Mouse (Mus musculus): ENCODE results near the gene Mul1.

The Mul1 gene

DNA sequence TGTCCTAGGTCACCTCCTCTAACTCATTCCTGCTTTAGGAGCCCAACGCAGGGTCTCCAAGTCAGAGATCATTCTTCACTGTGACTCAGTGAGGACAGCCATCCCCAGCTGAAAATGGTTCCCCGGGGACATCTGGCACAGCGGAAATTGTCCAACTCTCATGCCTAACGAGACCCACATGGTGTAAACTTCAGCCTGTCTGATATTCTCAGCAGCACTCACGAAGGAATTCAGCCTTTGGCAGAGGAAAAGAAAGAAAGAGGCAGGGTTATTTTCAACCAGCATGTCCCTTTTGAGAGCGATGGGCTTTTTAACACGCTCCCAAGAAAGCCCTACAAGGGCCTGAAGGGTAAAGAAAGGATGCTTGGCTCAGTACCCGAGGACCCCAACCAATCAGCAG, 3.1 kb upstream of the Mul1 start:
- no peak for DNase-seq (ENCODE audit: extremely low read depth, insufficient read length, low spot score)

DNA sequence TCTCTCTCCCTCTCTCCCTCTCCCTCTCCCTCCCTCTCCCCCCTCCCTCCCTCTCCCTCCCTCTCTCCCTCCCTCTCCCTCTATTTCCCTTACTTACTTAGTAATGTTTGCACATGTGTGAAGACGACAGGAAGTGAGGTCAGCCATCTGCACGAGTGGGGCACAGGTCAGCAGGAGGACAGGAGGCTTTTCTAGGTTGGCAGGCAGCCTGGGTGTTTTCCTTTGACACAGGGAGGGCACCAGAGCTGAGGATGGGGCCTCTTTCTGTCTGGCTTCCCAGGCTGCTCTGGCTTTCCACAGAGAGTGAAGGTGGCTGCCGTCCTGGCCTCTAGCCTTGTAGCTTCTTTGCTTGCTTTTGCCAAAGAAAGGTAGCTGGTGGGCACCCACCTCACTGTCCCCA, 5.6 kb downstream of the Mul1 start:
- DNase-seq (ENCODE audit: extremely low read depth, insufficient read length, low spot score) = no peak

DNA sequence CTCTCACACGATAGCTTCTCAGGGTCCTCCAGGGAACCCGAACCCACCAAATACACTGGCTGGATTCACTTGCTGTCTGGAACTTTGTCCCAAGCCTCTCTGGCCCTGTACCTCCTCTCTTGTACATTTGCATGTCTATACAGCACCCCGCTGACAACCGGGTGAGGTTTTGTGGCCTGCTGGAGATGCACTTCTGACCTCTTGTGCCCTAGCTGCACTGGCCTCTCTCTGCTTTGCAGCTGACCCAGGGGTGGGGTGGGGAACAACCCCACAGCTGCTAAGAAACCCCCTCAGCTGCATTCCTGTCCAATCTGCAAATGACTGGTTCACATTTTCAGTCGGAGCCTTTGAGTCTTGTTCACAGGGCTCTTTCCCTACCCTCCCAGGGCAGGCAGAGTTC, 10.5 kb downstream of the Mul1 start:
- DNase-seq (ENCODE audit: extremely low read depth, insufficient read length, low spot score) = no peak

DNA sequence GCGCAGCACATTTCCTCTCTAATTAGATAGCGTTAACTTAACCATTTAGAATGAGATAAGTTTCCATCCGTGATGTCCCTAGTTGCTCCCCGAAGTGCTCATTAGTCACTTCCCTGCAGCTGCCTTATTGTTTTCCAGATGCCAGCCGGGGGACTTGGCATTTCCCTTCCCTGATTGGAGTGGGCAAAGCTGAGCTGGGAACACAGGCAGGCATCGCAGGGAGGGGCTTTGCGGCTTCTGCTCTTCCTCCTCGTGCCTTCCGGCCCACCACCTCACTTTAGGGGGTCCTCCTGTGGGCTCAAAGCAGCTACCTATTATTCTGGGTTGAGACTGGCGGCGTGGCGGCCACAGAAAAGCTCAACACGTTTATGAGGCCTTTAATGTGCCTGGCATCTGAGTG, 12.5 kb downstream of the Mul1 start:
- no peak for DNase-seq (ENCODE audit: extremely low read depth, insufficient read length, low spot score)

DNA sequence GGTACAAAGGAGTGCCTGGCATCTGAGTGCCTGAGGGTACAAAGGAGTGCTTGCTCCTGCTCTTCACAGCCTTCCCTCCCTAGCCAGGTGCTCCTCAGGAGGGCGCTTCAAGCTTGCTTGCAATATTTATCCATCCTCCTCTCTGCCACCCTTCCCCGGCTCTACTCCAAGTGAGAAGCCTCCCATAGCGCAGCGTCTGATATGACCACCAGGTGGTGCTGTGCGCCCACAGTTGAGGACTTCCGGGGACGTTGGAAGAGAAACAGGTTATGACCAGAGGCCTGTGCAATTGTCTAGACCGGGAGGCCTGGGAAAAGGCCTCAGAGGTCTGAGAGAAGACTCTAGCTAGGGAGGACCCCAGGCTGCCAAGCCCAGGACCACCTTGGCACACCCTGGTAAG, 12.9 kb downstream of the Mul1 start:
- peak; percentile 51 for DNase-seq (ENCODE audit: extremely low read depth, insufficient read length, low spot score)

DNA sequence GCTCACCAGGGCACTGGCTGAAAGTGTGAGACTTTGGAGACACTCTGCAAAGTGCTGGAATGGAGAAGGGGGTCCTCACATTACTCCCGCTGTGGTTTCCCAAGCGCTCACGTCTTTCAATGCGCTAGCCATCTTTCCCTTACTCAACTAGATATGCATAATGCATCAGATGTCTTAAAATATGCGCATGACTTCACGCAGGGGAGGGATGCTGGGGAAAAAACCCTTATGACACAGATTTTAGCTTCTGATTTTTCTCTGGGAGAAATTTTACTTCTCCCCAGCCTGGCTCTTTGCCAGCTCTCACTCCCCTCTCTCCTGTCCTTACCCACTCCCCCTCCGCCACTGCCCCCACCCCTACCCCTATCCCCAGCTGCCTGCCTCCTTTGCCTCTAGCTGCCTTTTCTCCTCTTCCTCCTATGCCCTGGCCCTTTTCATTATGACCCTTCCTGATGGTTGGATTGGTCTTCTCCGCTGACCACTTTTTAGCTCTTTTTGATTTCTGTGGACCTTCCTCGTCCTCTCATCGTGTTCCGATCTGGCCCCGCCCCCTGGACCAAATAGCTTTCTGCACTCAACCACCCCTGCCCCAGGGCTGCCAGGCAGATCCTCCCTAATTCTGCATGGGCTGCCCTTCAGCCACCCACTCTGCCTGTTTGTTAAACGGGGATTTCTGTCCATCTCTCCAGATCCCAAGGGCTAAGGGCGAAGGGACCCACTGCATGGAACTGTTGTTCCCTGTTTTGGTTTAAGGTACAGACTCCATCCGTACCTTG, 13.5 kb downstream of the Mul1 start:
- DNase-seq (ENCODE audit: extremely low read depth, insufficient read length, low spot score) = no peak

DNA sequence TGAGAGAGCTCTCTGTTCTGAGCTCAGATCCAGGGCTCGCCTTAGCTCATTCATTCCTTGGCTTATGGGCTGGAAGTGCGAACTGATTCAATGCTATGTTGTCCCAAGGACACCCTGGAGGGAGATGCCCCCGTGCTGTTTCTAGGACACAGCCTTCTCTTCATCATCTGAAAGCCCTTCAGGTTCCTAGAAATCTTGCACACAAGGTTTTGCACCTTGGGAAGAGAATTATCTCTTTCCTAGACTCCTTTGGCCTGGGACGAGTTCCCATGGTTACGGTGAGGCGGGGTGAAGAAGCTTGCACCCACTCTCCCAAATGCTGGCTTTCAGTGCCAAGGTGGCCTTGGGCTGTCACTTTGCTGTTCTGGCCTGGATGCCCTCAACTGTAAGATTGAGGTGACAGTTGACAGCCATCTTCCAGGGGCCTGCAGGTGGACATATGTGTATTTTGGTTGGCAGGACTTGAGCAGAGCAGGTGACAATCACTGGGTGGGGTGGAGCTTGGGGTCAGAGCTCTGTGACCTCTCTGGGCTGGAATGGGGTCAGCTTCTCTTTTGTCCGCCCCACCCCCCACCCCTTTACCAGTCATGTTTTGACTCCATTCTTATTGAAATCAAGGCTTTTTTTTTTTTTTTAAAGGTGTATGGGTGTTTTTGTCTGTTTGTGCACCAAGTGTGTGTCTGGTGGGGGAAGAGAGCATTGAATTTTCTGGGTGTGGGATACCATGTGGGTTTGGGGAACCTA, 14.6 kb downstream of the Mul1 start:
- no peak for DNase-seq (ENCODE audit: extremely low read depth, insufficient read length, low spot score)

DNA sequence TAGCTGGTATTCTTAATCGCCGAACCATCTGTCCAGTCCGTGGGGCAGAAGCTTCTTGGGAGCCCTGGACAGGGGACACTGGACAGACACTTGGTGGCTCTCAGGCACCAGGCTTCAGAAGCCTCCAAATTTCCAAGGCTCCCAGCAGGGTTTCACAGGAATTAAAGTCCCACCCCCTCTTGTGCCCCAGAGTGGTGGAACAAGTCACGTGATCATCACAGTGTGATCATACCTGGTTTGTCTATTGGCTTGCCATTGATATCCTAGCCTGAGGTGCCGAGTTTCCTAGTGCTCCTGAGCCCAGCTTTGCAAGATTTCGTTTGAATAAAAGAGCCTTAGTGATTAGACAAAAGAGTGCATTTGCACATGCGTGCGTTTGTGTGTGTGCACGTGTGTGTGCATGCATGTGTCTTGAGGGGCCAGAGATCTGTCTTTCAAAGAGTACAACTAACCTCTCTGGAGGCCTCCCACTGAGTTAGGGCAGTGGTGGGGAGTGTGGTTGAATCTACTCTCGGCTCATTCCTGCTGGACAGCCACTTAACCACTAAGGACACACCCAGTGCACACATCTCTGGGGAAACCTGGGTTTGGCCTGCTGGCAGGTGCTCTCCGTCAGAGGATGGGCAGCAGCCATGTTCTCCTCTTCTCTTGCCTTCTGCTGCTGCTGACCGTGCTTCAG, 15.3 kb downstream of the Mul1 start:
- no peak for DNase-seq (ENCODE audit: extremely low read depth, insufficient read length, low spot score)

DNA sequence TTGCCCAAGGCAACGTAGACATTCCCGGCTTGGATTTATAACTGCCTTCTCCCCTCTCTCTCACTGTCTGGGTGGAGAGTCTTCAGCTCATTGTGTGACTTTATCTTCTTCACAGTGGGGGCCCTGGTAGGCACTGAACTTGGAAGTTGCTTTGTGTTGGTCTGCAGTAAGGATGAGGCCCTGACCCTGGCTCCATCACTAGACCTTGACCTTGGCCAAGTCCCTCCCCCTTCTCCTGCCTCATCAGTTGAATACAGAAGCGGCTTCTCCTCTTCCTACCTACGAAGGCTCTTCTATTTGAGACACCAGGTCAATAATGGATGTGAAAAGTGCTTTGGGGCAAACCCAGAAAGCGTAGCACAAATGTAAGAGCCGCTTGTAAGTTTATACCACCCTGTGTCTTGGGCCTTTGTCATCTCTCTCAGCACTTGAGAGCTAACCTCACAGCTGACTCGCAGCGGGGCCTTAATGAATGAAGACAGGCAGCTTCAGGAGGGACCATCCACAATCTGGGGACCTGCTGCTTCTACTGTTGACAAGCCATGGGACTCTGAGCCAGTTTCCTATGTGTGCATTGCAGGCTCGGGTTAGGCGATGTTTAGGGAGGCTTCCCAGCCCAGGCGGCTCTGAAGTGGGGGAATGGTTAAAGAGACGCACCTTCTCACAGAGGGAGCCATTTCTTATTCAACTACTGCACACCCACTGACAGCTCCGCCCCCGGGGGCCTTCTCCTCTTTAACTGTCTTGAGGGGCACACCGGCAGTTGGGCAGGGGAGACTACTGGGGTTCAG, 18.0 kb downstream of the Mul1 start:
- no peak for DNase-seq (ENCODE audit: extremely low read depth, insufficient read length, low spot score)

DNA sequence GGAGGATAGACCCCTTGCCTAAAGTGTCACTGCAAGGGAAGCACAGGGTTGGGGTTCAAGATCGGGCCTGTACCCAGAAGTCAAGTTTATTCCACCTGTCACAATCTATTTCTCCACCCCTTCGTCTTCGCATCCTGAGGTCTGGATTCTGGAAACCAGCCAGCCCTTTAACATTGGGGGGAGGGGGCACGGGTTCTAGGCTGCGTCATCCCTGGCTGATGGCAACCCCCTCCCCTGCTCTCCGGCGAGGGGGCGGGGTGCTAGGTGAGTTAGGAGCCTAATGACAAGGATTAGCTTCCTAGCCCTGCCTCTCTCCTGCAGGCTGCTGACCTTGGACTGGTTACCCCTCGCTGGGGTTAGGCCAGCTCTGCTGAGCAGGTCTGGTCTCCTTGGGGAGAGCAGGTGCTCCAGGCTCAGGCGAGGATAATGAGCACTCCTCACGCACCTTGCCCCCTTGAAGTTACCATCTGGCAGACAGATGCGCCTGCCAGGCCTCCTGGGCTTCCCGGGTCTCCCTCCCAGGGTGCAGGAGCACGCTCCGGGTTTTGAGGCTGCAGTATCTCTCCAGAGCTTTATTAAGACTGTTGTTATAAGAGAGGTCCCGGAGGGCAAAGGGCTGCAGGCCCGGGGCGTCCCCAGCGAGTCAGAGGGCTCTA, 18.8 kb downstream of the Mul1 start:
- DNase-seq (ENCODE audit: extremely low read depth, insufficient read length, low spot score) = no peak

DNA sequence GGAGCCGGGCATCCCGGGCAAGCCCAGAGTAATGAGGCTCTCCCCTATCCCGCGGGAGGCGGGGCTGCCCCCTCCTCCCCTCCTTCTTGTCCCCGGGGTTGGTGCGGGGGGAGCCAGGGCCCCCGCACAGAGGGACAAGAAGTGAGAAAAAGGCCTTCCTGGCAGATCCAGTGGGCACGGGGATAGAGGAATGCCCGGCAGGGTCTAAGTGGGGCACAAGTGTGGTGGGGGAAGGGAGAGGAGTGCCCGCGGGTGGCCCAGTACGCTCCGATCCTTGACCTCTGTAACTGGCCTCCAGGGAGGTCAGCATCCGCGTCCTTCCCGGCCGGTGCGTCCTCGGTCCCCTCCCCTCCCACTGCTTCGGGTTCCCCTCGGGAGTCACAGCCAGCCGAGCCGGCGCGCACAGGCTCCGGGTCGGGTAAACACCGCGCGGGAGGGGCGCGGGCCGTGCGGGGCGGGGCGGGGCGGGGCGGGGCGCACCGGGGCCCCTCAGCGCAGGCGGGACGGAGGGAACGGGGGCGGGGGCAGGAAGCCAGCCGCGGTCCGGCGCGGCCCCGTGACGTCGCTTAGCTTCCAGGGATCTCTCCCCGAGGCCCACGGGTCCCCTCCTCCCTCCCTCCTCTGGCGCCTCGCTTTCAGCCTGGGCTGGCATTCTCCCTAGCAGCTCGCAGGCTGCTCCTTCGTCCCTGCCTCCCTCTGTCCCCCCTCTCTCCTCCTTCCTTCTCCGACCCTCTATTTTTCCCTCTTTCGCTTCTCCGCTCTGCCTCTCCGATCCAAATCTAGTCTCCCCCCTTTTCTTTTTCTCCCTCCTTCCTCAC, 19.5 kb downstream of the Mul1 start, which contains the start of gene Camk2n1:
Gene Camk2n1, plus strand, starts transcription at position 562 of the 818 bp plus-strand sequence.
- no peak for DNase-seq (ENCODE audit: extremely low read depth, insufficient read length, low spot score)

DNA sequence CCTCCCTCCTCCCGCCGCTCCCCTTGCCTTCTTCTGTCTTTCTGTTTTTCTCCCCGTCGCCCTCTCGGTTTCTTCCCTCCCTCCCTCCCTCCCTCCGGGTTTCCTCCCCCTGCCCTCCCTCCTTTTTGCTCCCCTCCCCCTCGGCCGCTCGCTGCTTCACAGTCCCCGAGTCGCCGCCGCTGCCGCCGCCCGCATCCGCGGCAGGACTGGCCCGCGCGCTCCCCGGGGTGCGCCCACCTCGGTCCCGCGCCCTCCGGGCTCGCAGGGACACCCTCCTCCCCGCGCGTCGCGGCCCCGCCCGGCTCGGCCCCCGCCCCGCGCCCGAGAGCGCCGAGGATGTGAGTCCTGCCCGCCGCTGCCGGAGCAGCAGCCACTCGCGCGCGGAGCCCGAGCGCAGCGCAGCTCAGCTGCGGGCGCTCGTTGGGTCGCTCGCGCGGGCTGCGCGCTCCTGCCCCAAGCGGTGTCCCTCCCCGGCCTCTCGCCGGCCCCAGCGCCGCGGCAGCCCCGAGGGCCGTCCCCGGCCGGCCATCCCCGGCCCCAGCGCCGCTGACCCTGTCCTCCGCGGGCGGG, 20.2 kb downstream of the Mul1 start:
- no peak for DNase-seq (ENCODE audit: extremely low read depth, insufficient read length, low spot score)

DNA sequence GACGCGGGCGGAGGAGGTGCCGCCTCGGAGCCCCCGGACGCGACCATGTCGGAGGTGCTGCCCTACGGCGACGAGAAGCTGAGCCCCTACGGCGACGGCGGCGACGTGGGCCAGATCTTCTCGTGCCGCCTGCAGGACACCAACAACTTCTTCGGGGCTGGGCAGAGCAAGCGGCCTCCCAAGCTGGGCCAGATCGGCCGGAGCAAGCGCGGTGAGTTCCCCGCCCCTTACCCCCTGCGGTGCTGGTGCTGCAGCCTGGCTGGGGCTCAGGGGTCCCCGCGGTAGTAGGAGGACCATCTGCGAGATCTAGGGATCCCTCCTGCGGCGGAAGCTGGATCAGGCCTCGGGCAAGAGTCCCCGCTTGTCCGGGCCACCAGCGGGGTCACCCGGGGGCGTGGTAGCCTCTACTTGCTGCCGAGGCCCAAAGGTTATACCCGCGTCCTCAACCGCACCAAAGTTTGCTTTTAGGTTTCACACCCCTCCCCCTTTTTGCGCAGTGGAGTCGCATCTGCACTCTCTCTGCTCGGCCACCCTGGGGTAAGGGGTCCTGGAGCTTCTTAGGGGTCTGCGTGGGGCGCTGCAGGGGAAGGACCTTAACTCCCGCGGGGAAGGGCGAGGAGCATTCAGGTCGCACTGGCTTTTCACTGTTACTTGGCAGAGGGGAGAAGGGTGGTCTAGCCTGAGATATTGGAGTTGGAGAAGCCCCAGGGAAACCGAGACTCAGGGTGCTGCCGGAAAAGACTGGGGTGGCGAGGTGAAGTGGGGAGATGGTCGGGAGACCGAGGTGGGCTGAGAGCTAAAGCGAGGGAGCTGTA, 20.9 kb downstream of the Mul1 start:
- no peak for DNase-seq (ENCODE audit: extremely low read depth, insufficient read length, low spot score)

DNA sequence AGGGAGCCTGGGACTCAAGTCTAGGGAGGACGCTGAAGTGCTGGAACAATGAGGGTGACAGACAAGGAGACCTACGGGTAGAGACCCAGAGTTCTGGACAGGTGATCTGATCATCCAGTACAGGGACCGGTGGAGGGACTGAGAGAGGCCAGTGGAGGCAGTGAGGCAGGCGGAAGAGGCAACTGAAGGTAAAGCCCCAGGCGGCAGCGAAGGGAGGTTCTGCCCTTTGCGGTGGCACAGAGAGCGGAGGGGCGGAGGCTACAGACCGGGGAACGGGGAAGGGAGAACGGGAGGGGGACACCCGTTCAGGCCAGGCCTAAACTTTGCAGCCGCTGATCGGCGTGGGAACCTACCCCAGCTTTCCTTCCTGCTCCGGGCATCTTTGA, 21.5 kb downstream of the Mul1 start:
- no peak for DNase-seq (ENCODE audit: extremely low read depth, insufficient read length, low spot score)

DNA sequence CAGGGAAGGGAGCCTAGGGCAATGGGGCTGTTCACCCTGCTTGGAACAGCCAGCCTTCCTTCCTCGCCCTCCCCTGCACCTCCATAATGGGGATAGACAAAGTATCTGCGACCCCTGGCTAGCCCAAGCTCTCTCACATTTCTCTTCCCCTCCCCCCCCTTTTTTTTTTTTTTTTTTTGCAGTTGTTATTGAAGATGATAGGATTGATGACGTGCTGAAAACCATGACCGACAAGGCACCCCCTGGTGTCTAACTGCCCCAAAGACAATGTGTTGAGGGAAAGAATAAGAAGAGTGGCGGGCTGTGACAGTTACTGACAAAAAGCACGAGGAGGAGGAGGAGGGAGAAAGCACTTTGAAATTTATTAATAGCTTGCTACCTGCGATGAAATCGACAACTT, 22.1 kb downstream of the Mul1 start:
- DNase-seq (ENCODE audit: extremely low read depth, insufficient read length, low spot score) = no peak

DNA sequence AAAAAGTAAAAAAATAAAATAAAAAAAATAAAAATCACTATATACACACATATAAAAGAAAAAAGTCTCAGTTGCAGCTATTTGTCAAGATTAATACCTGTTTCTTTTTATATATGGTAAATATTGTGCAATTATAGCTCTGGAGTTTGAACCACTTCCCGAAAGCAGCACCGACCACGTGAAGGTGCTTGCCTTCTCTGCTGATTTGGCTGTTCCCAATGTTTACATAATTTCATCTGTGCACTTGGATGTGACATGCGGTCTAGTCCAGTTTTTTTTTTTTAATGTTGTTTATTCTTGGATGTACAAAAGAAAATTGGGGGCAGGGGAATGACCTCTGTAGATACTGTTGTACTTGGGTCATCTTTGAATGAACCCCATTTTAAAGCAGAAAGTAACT, 22.6 kb downstream of the Mul1 start:
- DNase-seq (ENCODE audit: extremely low read depth, insufficient read length, low spot score) = no peak

DNA sequence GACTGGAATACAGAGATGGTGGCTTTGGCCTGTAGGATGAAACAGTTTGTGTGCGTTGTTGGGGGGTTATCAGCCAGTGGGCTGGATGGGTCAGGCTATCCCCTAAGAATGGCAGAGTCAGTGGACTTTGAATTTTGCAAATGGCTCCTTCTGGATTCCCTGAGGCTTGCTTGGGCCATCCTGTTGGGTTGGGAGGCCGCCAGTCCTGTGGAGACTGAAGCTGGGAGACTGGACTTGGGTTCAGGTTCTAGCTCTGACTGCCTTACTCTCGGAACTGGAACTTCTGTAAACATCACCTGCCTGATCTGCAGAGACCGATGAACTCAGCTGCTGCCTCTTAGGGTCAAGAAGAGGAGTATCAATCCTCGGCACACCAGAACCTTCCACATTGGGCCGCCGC, 23.7 kb downstream of the Mul1 start:
- DNase-seq (ENCODE audit: extremely low read depth, insufficient read length, low spot score) = no peak

DNA sequence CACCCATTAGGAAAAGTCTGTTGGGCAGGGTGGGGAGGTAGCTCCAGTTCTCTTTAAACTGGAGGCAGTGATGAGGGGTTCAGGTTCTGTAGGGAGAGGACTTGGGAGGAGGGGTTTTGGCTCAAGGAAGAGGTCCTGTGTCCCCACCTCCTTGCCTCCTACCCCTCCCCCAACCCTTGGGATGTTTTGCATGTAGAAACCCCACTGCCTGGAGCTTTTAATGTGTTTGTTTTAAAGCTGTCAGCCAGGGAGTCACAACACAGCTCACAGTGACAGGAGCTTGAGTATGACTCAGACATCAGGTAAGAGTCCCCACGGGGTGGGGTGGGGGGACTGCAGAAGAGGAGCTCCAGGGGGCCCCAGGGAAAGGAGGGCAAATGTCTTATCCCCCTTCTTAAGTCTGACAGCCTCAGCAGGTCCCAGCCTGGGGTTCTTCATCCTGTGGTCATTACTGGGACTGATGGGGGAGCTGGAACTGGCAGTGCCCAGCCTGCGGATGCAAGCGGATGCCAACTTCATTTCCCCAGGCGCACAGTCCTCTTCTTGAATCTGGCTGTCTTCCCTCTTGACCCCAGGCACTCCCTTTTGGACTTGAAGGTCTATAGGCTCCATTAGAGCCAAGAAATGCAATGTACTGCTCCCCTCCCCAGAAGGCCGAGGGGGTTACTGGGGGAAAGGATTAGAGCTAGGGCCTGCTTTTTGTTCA, 24.4 kb downstream of the Mul1 start:
- no peak for DNase-seq (ENCODE audit: extremely low read depth, insufficient read length, low spot score)
